Mouse (Mus musculus) MEL (cell line): Measurements from ENCODE around the gene Cd36. TPM values are rescaled to one million over a fixed set of nuclear protein-coding genes. Genes with fewer than 3 reads are reported as not detected.

ENCODE experiments used
- DNase-seq: peaks from one replicate; pipeline ENCODE4 v3.0.0; 2011; ENCODE audit warnings: low read depth, low spot score
- H3K27ac ChIP-seq: 2 replicates; pipeline ENCODE4 v1.5.1; 2012; ENCODE audit warnings: low read depth, mild to moderate bottlenecking, control low read depth, low read length, moderate library complexity; ENCODE audit not compliant: control insufficient read depth
- H3K27me3 ChIP-seq, 2 experiments: fragments of 150-350 bp in 1 of 2; sonication (generic) in 1 of 2; 2 replicates each; pipeline ENCODE4 v1.6.1; 2012; ENCODE audit warnings: low read length in 2 of 2, mild to moderate bottlenecking in 2 of 2, improper control_type of control experiment in 1 of 2, moderate library complexity in 1 of 2; ENCODE audit not compliant: insufficient read depth in 2 of 2, control insufficient read depth in 1 of 2
- H3K36me3 ChIP-seq, 2 experiments: 2 replicates each; pipeline ENCODE4 v1.6.1; 2012 to 2014; ENCODE audit warnings: low read length in 2 of 2, improper control_type of control experiment in 1 of 2, inconsistent platforms in 1 of 2, mild to moderate bottlenecking in 1 of 2; ENCODE audit not compliant: insufficient read depth in 2 of 2, control insufficient read depth in 1 of 2
- H3K4me1 ChIP-seq, 2 experiments: fragments of 150-350 bp in 1 of 2; sonication (generic) in 1 of 2; 2 replicates each; pipeline ENCODE4 v1.6.1; 2012; ENCODE audit warnings: low read length in 2 of 2, improper control_type of control experiment in 1 of 2, mild to moderate bottlenecking in 1 of 2; ENCODE audit not compliant: insufficient read depth in 2 of 2, control insufficient read depth in 1 of 2
- H3K4me3 ChIP-seq, 2 experiments: fragments of 150-350 bp in 1 of 2; sonication (generic) in 1 of 2; 2 replicates each; pipeline ENCODE4 v1.5.1; 2012; ENCODE audit warnings: low read depth in 2 of 2, low read length in 2 of 2, mild to moderate bottlenecking in 2 of 2, moderate library complexity in 2 of 2, control low read depth in 1 of 2, improper control_type of control experiment in 1 of 2; ENCODE audit not compliant: control insufficient read depth in 1 of 2, insufficient read depth in 1 of 2
- H3K79me2 ChIP-seq: 2 replicates; pipeline ENCODE4 v1.6.1; 2012; ENCODE audit warnings: mild to moderate bottlenecking, low read length, moderate library complexity; ENCODE audit not compliant: control insufficient read depth, poor library complexity, insufficient read depth
- H3K9ac ChIP-seq: 2 replicates; pipeline ENCODE4 v1.6.1; 2012; ENCODE audit warnings: low read depth, mild to moderate bottlenecking, control low read depth, low read length, moderate library complexity; ENCODE audit not compliant: control insufficient read depth, poor library complexity, severe bottlenecking
- H3K9me3 ChIP-seq: fragments of 150-350 bp; sonication (generic); replicated peaks from 2 replicates; pipeline ENCODE4 v1.6.1; 2012; ENCODE audit warnings: mild to moderate bottlenecking, low read length, improper control_type of control experiment, moderate library complexity; ENCODE audit not compliant: insufficient read depth
- CHD1 ChIP-seq: IDR thresholded peaks from 2 replicates; pipeline ENCODE4 v1.6.1; 2012; ENCODE audit warnings: low read depth, mild to moderate bottlenecking, inconsistent platforms, low read length, improper control_type of control experiment
- CHD2 ChIP-seq: IDR thresholded peaks from 2 replicates; pipeline ENCODE4 v1.6.1; 2011; ENCODE audit warnings: low read length, improper control_type of control experiment
- CTCF ChIP-seq, 3 experiments: IDR thresholded peaks in 2 of 3; conservative IDR thresholded peaks in 1 of 3; 2 replicates each; pipeline ENCODE4 v1.5.1; 2011 to 2012; ENCODE audit warnings: low read length in 3 of 3, low read depth in 2 of 3, mild to moderate bottlenecking in 2 of 3, improper control_type of control experiment in 1 of 3, inconsistent platforms in 1 of 3, mixed read lengths in 1 of 3, moderate library complexity in 1 of 3; ENCODE audit not compliant: control insufficient read depth in 1 of 3, insufficient read depth in 1 of 3, poor library complexity in 1 of 3, severe bottlenecking in 1 of 3
- ELF1 ChIP-seq: IDR thresholded peaks from 2 replicates; pipeline ENCODE4 v1.6.1; 2014; ENCODE audit warnings: low read depth, mild to moderate bottlenecking, inconsistent platforms, low read length, improper control_type of control experiment, moderate library complexity
- EP300 ChIP-seq, 2 experiments: IDR thresholded peaks; 2 replicates each; pipeline ENCODE4 v1.6.1; 2011; ENCODE audit warnings: improper control_type of control experiment in 2 of 2, low read length in 2 of 2, low read depth in 1 of 2, mild to moderate bottlenecking in 1 of 2
- ETS1 ChIP-seq: IDR thresholded peaks from 2 replicates; pipeline ENCODE4 v1.6.1; 2012; ENCODE audit warnings: low read depth, mild to moderate bottlenecking, inconsistent platforms, low read length, improper control_type of control experiment, moderate library complexity
- GABPA ChIP-seq: IDR thresholded peaks from 2 replicates; pipeline ENCODE4 v1.6.1; 2012; ENCODE audit warnings: low read depth, mild to moderate bottlenecking, inconsistent platforms, low read length, improper control_type of control experiment, moderate library complexity
- GATA1 ChIP-seq: IDR thresholded peaks from 2 replicates; pipeline ENCODE4 v1.6.1; 2011; ENCODE audit warnings: low read depth, low read length, improper control_type of control experiment
- KAT2A ChIP-seq: conservative IDR thresholded peaks from 2 replicates; pipeline ENCODE4 v1.6.1; 2012; ENCODE audit warnings: low read depth, low read length, improper control_type of control experiment, inconsistent platforms
- MAFK ChIP-seq: IDR thresholded peaks from 2 replicates; pipeline ENCODE4 v1.6.1; 2011; ENCODE audit warnings: low read depth, mild to moderate bottlenecking, low read length, improper control_type of control experiment, borderline replicate concordance
- MAX ChIP-seq: IDR thresholded peaks from 2 replicates; pipeline ENCODE4 v1.6.1; 2011; ENCODE audit warnings: low read length, improper control_type of control experiment
- NRF1 ChIP-seq: IDR thresholded peaks from 2 replicates; pipeline ENCODE4 v1.6.1; 2014; ENCODE audit warnings: low read depth, mild to moderate bottlenecking, inconsistent platforms, low read length, improper control_type of control experiment, moderate library complexity; ENCODE audit not compliant: poor library complexity, insufficient read depth, severe bottlenecking
- POLR2A ChIP-seq, 2 experiments: IDR thresholded peaks; 2 replicates each; pipeline ENCODE4 v1.6.1; 2011 to 2012; ENCODE audit warnings: low read length in 2 of 2, mild to moderate bottlenecking in 2 of 2, control low read depth in 1 of 2, improper control_type of control experiment in 1 of 2, low read depth in 1 of 2, moderate library complexity in 1 of 2; ENCODE audit not compliant: control insufficient read depth in 1 of 2, insufficient read depth in 1 of 2, poor library complexity in 1 of 2
- RAD21 ChIP-seq: IDR thresholded peaks from 2 replicates; pipeline ENCODE4 v1.6.1; 2011; ENCODE audit warnings: mild to moderate bottlenecking, low read depth, low read length, improper control_type of control experiment
- SMC3 ChIP-seq: IDR thresholded peaks from 2 replicates; pipeline ENCODE4 v1.6.1; 2011; ENCODE audit warnings: low read depth, low read length, improper control_type of control experiment
- TCF12 ChIP-seq: IDR thresholded peaks from 2 replicates; pipeline ENCODE4 v1.6.1; 2014; ENCODE audit warnings: low read depth, mild to moderate bottlenecking, inconsistent platforms, low read length, improper control_type of control experiment, moderate library complexity
- UBTF ChIP-seq: IDR thresholded peaks from 2 replicates; pipeline ENCODE4 v1.6.1; 2012; ENCODE audit warnings: low read depth, mild to moderate bottlenecking, inconsistent platforms, low read length, improper control_type of control experiment, moderate library complexity, borderline replicate concordance; ENCODE audit not compliant: insufficient read depth
- USF2 ChIP-seq, 2 experiments: IDR thresholded peaks; 2 replicates each; pipeline ENCODE4 v1.6.1; 2011 to 2012; ENCODE audit warnings: improper control_type of control experiment in 2 of 2, low read length in 2 of 2, borderline replicate concordance in 1 of 2, inconsistent platforms in 1 of 2, low read depth in 1 of 2, mild to moderate bottlenecking in 1 of 2; ENCODE audit not compliant: insufficient read depth in 1 of 2
- ZC3H11A ChIP-seq: IDR thresholded peaks from 2 replicates; pipeline ENCODE4 v1.6.1; 2012; ENCODE audit warnings: low read depth, mild to moderate bottlenecking, inconsistent platforms, low read length, improper control_type of control experiment
- ZKSCAN1 ChIP-seq: IDR thresholded peaks from 2 replicates; pipeline ENCODE4 v1.6.1; 2012; ENCODE audit warnings: low read depth, mild to moderate bottlenecking, inconsistent platforms, low read length, improper control_type of control experiment, moderate library complexity
- ZMIZ1 ChIP-seq: IDR thresholded peaks from 2 replicates; pipeline ENCODE4 v1.6.1; 2012; ENCODE audit warnings: low read depth, mild to moderate bottlenecking, inconsistent platforms, low read length, improper control_type of control experiment, moderate library complexity
- polyA plus RNA-seq, 2 experiments: library from polyadenylated mRNA; stranded (reverse) in 1 of 2; unstranded in 1 of 2; fragments of >175 nt in 1 of 2; fragments of >200 nt in 1 of 2; gene quantifications; 2 replicates each; pipeline versions ENCODE4 v1.2.1 to v1.2.4; 2012; ENCODE audit warnings: low replicate concordance in 2 of 2, low read depth in 1 of 2; ENCODE audit not compliant: insufficient read length in 2 of 2, insufficient read depth in 1 of 2, missing spikeins in 1 of 2
- total RNA-seq: library from RNA; depleted of rRNA; stranded (reverse); fragments of 300-350 nt; gene quantifications from 2 replicates; pipeline ENCODE4 v1.2.3, GENCODE M21; 2012

Gene Cd36
- total and polyA plus RNA-seq, 3 experiments: 0.07 to 0.19 TPM; not detected in 1

DNA sequence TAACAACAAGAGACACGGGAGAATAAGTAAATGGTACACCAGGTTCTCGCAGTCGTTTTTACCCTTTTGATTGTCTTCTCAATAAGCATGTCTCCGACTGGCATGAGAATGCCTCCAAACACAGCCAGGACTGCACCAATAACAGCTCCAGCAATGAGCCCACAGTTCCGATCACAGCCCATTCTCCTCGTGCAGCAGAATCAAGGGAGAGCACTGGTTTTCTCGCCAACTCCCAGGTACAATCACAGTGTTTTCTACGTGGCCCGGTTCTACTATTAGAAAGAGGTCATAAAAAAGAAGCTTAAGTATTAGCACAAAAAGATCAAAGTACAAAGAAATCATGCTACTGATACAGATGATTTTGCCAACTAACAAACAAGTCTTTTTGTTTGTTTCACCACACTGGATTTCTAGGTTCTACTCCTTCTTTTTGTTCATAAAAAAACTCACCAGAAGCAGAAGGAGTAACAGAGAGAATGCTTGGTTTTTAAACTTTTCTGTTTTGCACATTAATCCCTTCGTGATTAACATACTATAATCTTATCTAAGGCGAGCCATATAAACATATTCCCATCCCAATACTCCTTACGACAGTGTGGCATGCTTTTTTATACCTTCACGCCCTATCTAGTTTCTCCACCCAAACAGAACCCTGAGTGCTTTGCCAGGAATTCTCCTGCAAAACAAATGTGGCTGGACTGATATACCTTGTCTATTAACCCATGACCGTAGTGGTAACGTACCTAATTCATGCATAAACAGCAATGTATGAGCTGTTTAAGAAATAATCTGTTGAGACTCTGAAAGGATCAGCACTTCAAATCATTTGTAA lies 59.7 kb downstream of the Cd36 start:
- no peaks in the 10 kb centered on the region for H3K79me2 ChIP-seq
- no peak for DNase-seq
- no peak overlapping the region for H3K9ac ChIP-seq
- no peaks in the 10 kb centered on the region for H3K9me3 ChIP-seq
- peak in 1 of 2 experiments; percentile 55; a peak in 1 of 4 replicates for TF ChIP-seq EP300 (IDR thresholded peaks at IDR 0.05; ENCODE audit: low read depth in 1 of 2, low read length in 2 of 2)
- TF ChIP-seq GATA1: no peak
- TF ChIP-seq CTCF (IDR thresholded peaks at IDR 0.05 in 2 of 3, conservative IDR thresholded peaks at IDR 0.05 in 1 of 3; ENCODE audit: control insufficient read depth in 1 of 3, insufficient read depth in 1 of 3, low read depth in 2 of 3, low read length in 3 of 3, poor library complexity in 1 of 3, severe bottlenecking in 1 of 3): no peak
- TF ChIP-seq ZC3H11A: no peak
- TF ChIP-seq GABPA: no peak
- TF ChIP-seq NRF1: no peak
- TF ChIP-seq MAX: no peak
- TF ChIP-seq UBTF: no peak
- no peak for TF ChIP-seq SMC3
- no peak for TF ChIP-seq CHD2
- TF ChIP-seq POLR2A (IDR thresholded peaks at IDR 0.05; ENCODE audit: control insufficient read depth in 1 of 2, insufficient read depth in 1 of 2, low read depth in 1 of 2, low read length in 2 of 2, poor library complexity in 1 of 2): no peak
- no peak for TF ChIP-seq CHD1
- no peak for TF ChIP-seq ELF1
- TF ChIP-seq TCF12: peak; percentile 59; the same call in 1 of the 2 replicates
- no peak for TF ChIP-seq ZKSCAN1
- TF ChIP-seq USF2 (IDR thresholded peaks at IDR 0.05; ENCODE audit: borderline replicate concordance in 1 of 2, insufficient read depth in 1 of 2, low read depth in 1 of 2, low read length in 2 of 2): no peak
- TF ChIP-seq MAFK: no peak
- peak; percentile 35; the same call in 1 of the 2 replicates for TF ChIP-seq ETS1
- TF ChIP-seq KAT2A: no peak
- TF ChIP-seq RAD21: no peak
- TF ChIP-seq, all 39 proteins: peak for 3
- H3K4me1 ChIP-seq: no peaks in the 10 kb centered on the region
- H3K4me3 ChIP-seq: no peak overlapping the region
- no peaks in the 10 kb centered on the region for H3K36me3 ChIP-seq
- H3K27ac ChIP-seq: no peak overlapping the region
- no peaks in the 10 kb centered on the region for H3K27me3 ChIP-seq

DNA sequence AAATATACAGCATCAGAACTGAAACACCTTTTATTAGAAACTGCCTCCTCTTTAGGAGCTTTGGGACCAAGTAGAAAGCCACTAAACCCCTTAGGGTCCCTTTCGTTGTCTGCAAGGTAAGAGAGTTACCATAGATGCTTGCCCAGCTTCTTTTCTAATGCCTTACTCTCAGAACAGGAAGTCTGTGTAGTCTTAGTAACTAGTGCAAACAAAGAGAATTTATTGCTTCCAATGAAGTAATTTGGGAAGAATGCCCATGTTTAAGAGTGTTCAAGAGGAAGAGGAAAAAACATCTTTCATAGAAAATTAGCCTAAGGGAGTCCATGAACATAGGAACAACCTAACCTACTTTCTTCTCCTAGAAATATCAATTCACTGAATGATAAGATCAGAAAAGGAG lies 67.2 kb downstream of the Cd36 start:
- no peak for DNase-seq
- H3K4me1 ChIP-seq: no peaks in the 10 kb centered on the region
- H3K4me3 ChIP-seq: no peak overlapping the region
- TF ChIP-seq GATA1 (no peak), CHD1 (no peak), TCF12 (no peak), ZMIZ1 (no peak), USF2 (IDR thresholded peaks at IDR 0.05; ENCODE audit: borderline replicate concordance in 1 of 2, insufficient read depth in 1 of 2, low read depth in 1 of 2, low read length in 2 of 2) (no peak), KAT2A (no peak), MAX (no peak)
- TF ChIP-seq, all 39 proteins: peak for 0
- Histone ChIP-seq H3K36me3 (no peaks in the 10 kb centered on the region), H3K9ac (no peak overlapping the region), H3K79me2 (no peaks in the 10 kb centered on the region), H3K9me3 (no peaks in the 10 kb centered on the region), H3K27ac (no peak overlapping the region), H3K27me3 (no peaks in the 10 kb centered on the region)
